Mouse (Mus musculus): ENCODE data around the gene Pgbd5. TPM values are rescaled to one million over a fixed set of nuclear protein-coding genes. Genes with fewer than 3 reads are reported as not detected.

Gene Pgbd5
- polyA plus RNA-seq, 1 experiment from 2014 or later = 3.4 TPM

DNA sequence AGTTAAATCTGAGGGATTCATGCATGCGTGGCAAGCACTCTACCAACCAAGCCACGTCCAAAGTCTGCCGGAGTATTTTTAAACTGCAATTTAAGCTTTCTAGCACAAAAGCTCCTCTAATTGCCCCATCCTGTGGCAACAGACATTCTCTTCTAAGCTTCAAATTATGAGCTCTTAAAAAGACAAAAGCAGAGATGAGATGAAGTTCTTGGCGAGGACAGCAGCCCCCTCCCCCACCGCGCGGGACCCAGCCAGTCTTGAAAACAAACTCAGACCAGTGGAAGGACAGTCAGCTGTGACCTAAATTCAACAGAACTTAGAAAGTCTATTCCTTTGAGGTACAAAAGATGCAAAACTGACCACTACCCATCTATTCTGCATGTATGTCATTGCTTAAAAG, 48.3 kb downstream of the Pgbd5 start:
- no peak for ATAC-seq (ENCODE audit: insufficient number of reproducible peaks, insufficient read depth, low FRiP score, low read depth)
- Histone ChIP-seq H3K9me3 (ENCODE audit: control insufficient read depth, low read length) (no peaks in the 10 kb centered on the region), H3K9ac (ENCODE audit: low read length) (no peak overlapping the region), H3K27me3 (ENCODE audit: control insufficient read depth, insufficient read depth, low read length) (no peaks in the 10 kb centered on the region), H3K4me3 (ENCODE audit: control insufficient read depth in 1 of 2, insufficient read depth in 1 of 2, low read depth in 1 of 2, low read length in 2 of 2) (no peak overlapping the region), H3K4me2 (ENCODE audit: low read length) (no peak overlapping the region), H3K36me3 (ENCODE audit: control insufficient read depth, insufficient read depth, low read length) (no peaks in the 10 kb centered on the region), H3K27ac (replicated peaks in 1 of 2; ENCODE audit: control insufficient read depth in 1 of 2, insufficient read depth in 1 of 2, low read depth in 2 of 2, low read length in 2 of 2) (no peak overlapping the region), H3K4me1 (ENCODE audit: control insufficient read depth in 2 of 2, insufficient read depth in 2 of 2, low read length in 2 of 2) (no peaks in the 10 kb centered on the region; a peak in 1 of 4 replicates)
- WGBS = 85% methylated on average over 7 of the region's 7 CpGs

- H3K36me3 ChIP-seq (ENCODE audit: control insufficient read depth, insufficient read depth, low read length) = no peaks in the 10 kb centered on the region
- ATAC-seq (ENCODE audit: insufficient number of reproducible peaks, insufficient read depth, low FRiP score, low read depth) = no peak
- H3K9me3 ChIP-seq (ENCODE audit: control insufficient read depth, low read length) = no peaks in the 10 kb centered on the region
- H3K4me2 ChIP-seq (ENCODE audit: low read length) = no peak overlapping the region
- no peaks in the 10 kb centered on the region; a peak in 1 of 4 replicates for H3K4me1 ChIP-seq (ENCODE audit: control insufficient read depth in 2 of 2, insufficient read depth in 2 of 2, low read length in 2 of 2)
- H3K9ac ChIP-seq (ENCODE audit: low read length) = no peak overlapping the region
- no peak overlapping the region for H3K27ac ChIP-seq (replicated peaks in 1 of 2; ENCODE audit: control insufficient read depth in 1 of 2, insufficient read depth in 1 of 2, low read depth in 2 of 2, low read length in 2 of 2)
- H3K27me3 ChIP-seq (ENCODE audit: control insufficient read depth, insufficient read depth, low read length) = no peaks in the 10 kb centered on the region
- WGBS = 74% methylated on average over 11 of the region's 11 CpGs
- H3K4me3 ChIP-seq (ENCODE audit: control insufficient read depth in 1 of 2, insufficient read depth in 1 of 2, low read depth in 1 of 2, low read length in 2 of 2) = no peak overlapping the region
These were observed 50.0 kb downstream of the Pgbd5 start for GRCm38 (mm10) chr8:124389495-124389894.

DNA sequence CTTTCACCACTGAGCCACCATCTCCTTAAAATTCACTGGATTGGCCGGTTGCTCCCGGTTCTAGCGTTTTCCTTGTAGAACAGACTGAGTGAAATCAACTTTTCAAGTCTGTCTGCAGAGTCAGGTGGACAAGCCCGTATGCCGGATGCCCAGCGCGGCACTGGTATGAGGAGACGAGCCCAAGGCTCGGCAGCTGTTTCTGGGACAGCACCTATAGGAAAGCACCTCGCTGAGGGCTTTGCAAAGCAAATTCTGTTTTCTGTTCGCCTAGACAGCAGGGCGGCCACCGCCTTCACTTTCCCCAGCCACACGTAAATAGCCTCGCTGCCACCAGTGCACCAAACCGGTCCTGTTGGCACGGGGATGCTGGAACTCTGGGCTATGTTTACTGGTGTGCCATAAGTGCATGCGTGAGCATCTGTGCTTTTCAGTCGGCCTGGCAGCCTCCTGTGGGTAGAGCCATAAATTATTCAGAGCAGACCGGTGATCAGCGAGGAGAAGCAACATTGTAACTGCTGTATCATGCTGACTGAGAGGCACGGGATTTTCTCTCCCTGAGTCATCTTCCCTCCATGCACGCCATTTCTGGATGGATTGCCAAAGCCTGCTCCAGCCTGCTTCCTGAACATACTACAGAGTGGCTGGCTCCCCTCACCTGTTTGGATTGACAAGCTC, 53.1 kb downstream of the Pgbd5 start:
- no peak for ATAC-seq (ENCODE audit: insufficient number of reproducible peaks, insufficient read depth, low FRiP score, low read depth)
- WGBS = 79% methylated on average over 23 of the region's 23 CpGs
- Histone ChIP-seq H3K4me2 (ENCODE audit: low read length) (no peak overlapping the region), H3K9ac (ENCODE audit: low read length) (no peak overlapping the region), H3K4me1 (ENCODE audit: control insufficient read depth in 2 of 2, insufficient read depth in 2 of 2, low read length in 2 of 2) (no peaks in the 10 kb centered on the region), H3K27ac (replicated peaks in 1 of 2; ENCODE audit: control insufficient read depth in 1 of 2, insufficient read depth in 1 of 2, low read depth in 2 of 2, low read length in 2 of 2) (no peak overlapping the region), H3K27me3 (ENCODE audit: control insufficient read depth, insufficient read depth, low read length) (no peaks in the 10 kb centered on the region), H3K4me3 (ENCODE audit: control insufficient read depth in 1 of 2, insufficient read depth in 1 of 2, low read depth in 1 of 2, low read length in 2 of 2) (no peak overlapping the region), H3K9me3 (ENCODE audit: control insufficient read depth, low read length) (no peaks in the 10 kb centered on the region), H3K36me3 (ENCODE audit: control insufficient read depth, insufficient read depth, low read length) (no peaks in the 10 kb centered on the region)

GRCm38 (mm10) chr8:124384336-124384735, 55.1 kb downstream of the Pgbd5 start:
- no peak for ATAC-seq (ENCODE audit: insufficient number of reproducible peaks, insufficient read depth, low FRiP score, low read depth)
- Histone ChIP-seq H3K4me3 (ENCODE audit: control insufficient read depth in 1 of 2, insufficient read depth in 1 of 2, low read depth in 1 of 2, low read length in 2 of 2) (no peak overlapping the region), H3K27ac (replicated peaks in 1 of 2; ENCODE audit: control insufficient read depth in 1 of 2, insufficient read depth in 1 of 2, low read depth in 2 of 2, low read length in 2 of 2) (no peak overlapping the region), H3K9me3 (ENCODE audit: control insufficient read depth, low read length) (no peaks in the 10 kb centered on the region), H3K27me3 (ENCODE audit: control insufficient read depth, insufficient read depth, low read length) (no peaks in the 10 kb centered on the region), H3K36me3 (ENCODE audit: control insufficient read depth, insufficient read depth, low read length) (no peaks in the 10 kb centered on the region), H3K4me1 (ENCODE audit: control insufficient read depth in 2 of 2, insufficient read depth in 2 of 2, low read length in 2 of 2) (no peaks in the 10 kb centered on the region), H3K4me2 (ENCODE audit: low read length) (no peak overlapping the region), H3K9ac (ENCODE audit: low read length) (no peak overlapping the region)
- WGBS = 90% methylated on average over 19 of the region's 19 CpGs

- no peak overlapping the region for H3K4me3 ChIP-seq (ENCODE audit: control insufficient read depth in 1 of 2, insufficient read depth in 1 of 2, low read depth in 1 of 2, low read length in 2 of 2)
- H3K27ac ChIP-seq (replicated peaks in 1 of 2; ENCODE audit: control insufficient read depth in 1 of 2, insufficient read depth in 1 of 2, low read depth in 2 of 2, low read length in 2 of 2) = no peak overlapping the region
- no peaks in the 10 kb centered on the region for H3K9me3 ChIP-seq (ENCODE audit: control insufficient read depth, low read length)
- no peak overlapping the region for H3K9ac ChIP-seq (ENCODE audit: low read length)
- no peaks in the 10 kb centered on the region for H3K27me3 ChIP-seq (ENCODE audit: control insufficient read depth, insufficient read depth, low read length)
- H3K4me1 ChIP-seq (ENCODE audit: control insufficient read depth in 2 of 2, insufficient read depth in 2 of 2, low read length in 2 of 2) = no peaks in the 10 kb centered on the region
- 56% methylated on average over 10 of the region's 10 CpGs for WGBS
- no peak for ATAC-seq (ENCODE audit: insufficient number of reproducible peaks, insufficient read depth, low FRiP score, low read depth)
- H3K36me3 ChIP-seq (ENCODE audit: control insufficient read depth, insufficient read depth, low read length) = no peaks in the 10 kb centered on the region
- no peak overlapping the region for H3K4me2 ChIP-seq (ENCODE audit: low read length)
These were observed 57.2 kb downstream of the Pgbd5 start for GRCm38 (mm10) chr8:124382235-124382634.

GRCm38 (mm10) chr8:124379289-124379688, 60.2 kb downstream of the Pgbd5 start:
- 68% methylated on average over 6 of the region's 6 CpGs for WGBS
- H3K9ac ChIP-seq (ENCODE audit: low read length) = no peak overlapping the region
- H3K27me3 ChIP-seq (ENCODE audit: control insufficient read depth, insufficient read depth, low read length) = no peaks in the 10 kb centered on the region
- H3K9me3 ChIP-seq (ENCODE audit: control insufficient read depth, low read length) = no peaks in the 10 kb centered on the region
- no peaks in the 10 kb centered on the region for H3K36me3 ChIP-seq (ENCODE audit: control insufficient read depth, insufficient read depth, low read length)
- no peak for ATAC-seq (ENCODE audit: insufficient number of reproducible peaks, insufficient read depth, low FRiP score, low read depth)
- no peak overlapping the region for H3K4me3 ChIP-seq (ENCODE audit: control insufficient read depth in 1 of 2, insufficient read depth in 1 of 2, low read depth in 1 of 2, low read length in 2 of 2)
- H3K27ac ChIP-seq (replicated peaks in 1 of 2; ENCODE audit: control insufficient read depth in 1 of 2, insufficient read depth in 1 of 2, low read depth in 2 of 2, low read length in 2 of 2) = no peak overlapping the region
- no peak overlapping the region for H3K4me2 ChIP-seq (ENCODE audit: low read length)
- H3K4me1 ChIP-seq (ENCODE audit: control insufficient read depth in 2 of 2, insufficient read depth in 2 of 2, low read length in 2 of 2) = peaks cover 6 to 8% of the 10 kb centered on the region in 2 experiments; a peak in 2 of 4 replicates

DNA sequence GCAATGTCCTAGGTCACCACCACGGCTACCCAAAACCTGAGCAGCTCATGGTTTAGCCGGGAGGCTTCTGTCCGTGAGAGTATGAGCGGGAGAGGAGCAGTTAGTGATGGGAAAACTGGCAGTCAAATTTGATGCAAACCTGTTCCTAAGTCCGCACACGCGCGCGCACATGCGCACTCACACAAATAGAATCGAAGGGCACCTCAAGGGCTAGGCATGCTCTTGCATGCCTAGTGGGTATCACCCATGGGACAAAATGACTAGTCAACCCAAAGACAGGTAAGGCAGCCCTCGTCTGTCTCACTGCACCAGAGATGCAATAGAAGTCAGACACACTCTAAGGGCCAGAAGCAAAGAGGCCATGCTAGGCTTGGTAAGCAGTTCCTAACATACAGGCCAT, 63.1 kb downstream of the Pgbd5 start:
- H3K27me3 ChIP-seq (ENCODE audit: control insufficient read depth, insufficient read depth, low read length) = no peaks in the 10 kb centered on the region
- H3K9me3 ChIP-seq (ENCODE audit: control insufficient read depth, low read length) = no peaks in the 10 kb centered on the region
- no peak overlapping the region for H3K4me2 ChIP-seq (ENCODE audit: low read length)
- no peak overlapping the region for H3K4me3 ChIP-seq (ENCODE audit: control insufficient read depth in 1 of 2, insufficient read depth in 1 of 2, low read depth in 1 of 2, low read length in 2 of 2)
- ATAC-seq (ENCODE audit: insufficient number of reproducible peaks, insufficient read depth, low FRiP score, low read depth) = no peak
- peaks cover 6 to 9% of the 10 kb centered on the region in 2 experiments; a peak in 2 of 4 replicates for H3K4me1 ChIP-seq (ENCODE audit: control insufficient read depth in 2 of 2, insufficient read depth in 2 of 2, low read length in 2 of 2)
- H3K36me3 ChIP-seq (ENCODE audit: control insufficient read depth, insufficient read depth, low read length) = no peaks in the 10 kb centered on the region
- 93% methylated on average over 12 of the region's 12 CpGs for WGBS
- no peak overlapping the region for H3K9ac ChIP-seq (ENCODE audit: low read length)
- no peak overlapping the region for H3K27ac ChIP-seq (replicated peaks in 1 of 2; ENCODE audit: control insufficient read depth in 1 of 2, insufficient read depth in 1 of 2, low read depth in 2 of 2, low read length in 2 of 2)

DNA sequence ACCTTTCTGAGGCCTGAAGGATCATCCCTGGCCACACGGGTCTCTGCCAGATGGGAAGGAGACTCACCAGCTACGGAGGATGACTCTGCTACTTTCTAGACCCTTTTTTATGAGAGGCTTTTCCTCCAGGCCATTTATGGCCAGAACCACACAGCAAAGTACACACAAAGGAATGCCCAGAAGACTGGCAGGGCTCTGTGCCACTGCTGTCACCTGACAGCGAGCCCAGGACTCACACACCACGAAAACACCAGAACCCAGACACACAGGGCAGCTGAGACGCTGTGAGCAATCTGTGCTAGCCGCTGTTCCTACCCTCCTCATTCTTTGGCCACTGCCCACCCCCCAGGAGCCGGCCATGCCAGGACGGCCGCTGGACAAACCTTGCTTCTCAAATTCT, 63.7 kb downstream of the Pgbd5 start:
- no peak for ATAC-seq (ENCODE audit: insufficient number of reproducible peaks, insufficient read depth, low FRiP score, low read depth)
- Histone ChIP-seq H3K27ac (replicated peaks in 1 of 2; ENCODE audit: control insufficient read depth in 1 of 2, insufficient read depth in 1 of 2, low read depth in 2 of 2, low read length in 2 of 2) (peak overlapping the region in 1 of 2 experiments; percentile 24; a peak in 1 of 4 replicates), H3K9ac (ENCODE audit: low read length) (peak overlapping the region; percentile 11; the same call in 1 of the 2 replicates), H3K27me3 (ENCODE audit: control insufficient read depth, insufficient read depth, low read length) (no peaks in the 10 kb centered on the region), H3K9me3 (ENCODE audit: control insufficient read depth, low read length) (no peaks in the 10 kb centered on the region), H3K4me1 (ENCODE audit: control insufficient read depth in 2 of 2, insufficient read depth in 2 of 2, low read length in 2 of 2) (peaks cover 6 to 9% of the 10 kb centered on the region in 2 experiments; a peak in 2 of 4 replicates), H3K4me3 (ENCODE audit: control insufficient read depth in 1 of 2, insufficient read depth in 1 of 2, low read depth in 1 of 2, low read length in 2 of 2) (no peak overlapping the region), H3K4me2 (ENCODE audit: low read length) (no peak overlapping the region), H3K36me3 (ENCODE audit: control insufficient read depth, insufficient read depth, low read length) (no peaks in the 10 kb centered on the region)
- 78% methylated on average over 9 of the region's 9 CpGs for WGBS

All from heart, embryonic 14.5 days (tissue).